In genomic region chr7:99348883-99349282, GRCm38 (mm10) we compare ENCODE assay signal across 15 mouse cellular contexts. TPM values are rescaled to one million over a fixed set of nuclear protein-coding genes. Genes with fewer than 3 reads are reported as not detected.
DNase-seq lines count a peak whose midpoint lies in the region; ATAC-seq and TF ChIP-seq lines count a peak whose summit lies in the region.
"Had no signal": no experiment of that assay in that cellular context is flagged by ENCODE, and none has a peak within 500 bp of the region (broad histone marks: within the 10 kb centered on the region; RNA-seq: fewer than 3 reads in every experiment).

No protein-coding gene starts in this region.

- H3K4me1 ChIP-seq in heart, embryonic 12.5 days (replicated peaks): peaks cover 52% of the 10 kb centered on the region
- H3K4me1 ChIP-seq in kidney, postnatal 0 days (replicated peaks; ENCODE audit: insufficient read depth, low read length): peaks cover 30% of the 10 kb centered on the region
- peaks cover 6 to 25% of the 10 kb centered on the region in 2 experiments for H3K4me1 ChIP-seq in ES-E14 (ENCODE audit: control insufficient read depth in 2 of 2, insufficient read depth in 2 of 2, low read length in 2 of 2, poor library complexity in 1 of 2)
- H3K4me1 ChIP-seq in limb, embryonic 12.5 days (replicated peaks): peaks cover 33% of the 10 kb centered on the region

- no peaks in the 10 kb centered on the region for H3K27me3 ChIP-seq in heart, embryonic 12.5 days (replicated peaks)
- H3K27me3 ChIP-seq in kidney, postnatal 0 days (ENCODE audit: insufficient read depth, low read length): no peaks in the 10 kb centered on the region
- no peaks in the 10 kb centered on the region for H3K27me3 ChIP-seq in limb, embryonic 12.5 days

- ATAC-seq in heart, embryonic 12.5 days (ENCODE audit: insufficient number of reproducible peaks, low FRiP score): no peak
- no peak for ATAC-seq in kidney, postnatal 0 days (replicated peaks; ENCODE audit: low FRiP score, low read depth)
- ATAC-seq in limb, embryonic 12.5 days (ENCODE audit: insufficient number of reproducible peaks, insufficient read depth, low FRiP score, low TSS enrichment, low read depth): no peak
- ATAC-seq: liver, postnatal 0 days had no signal

- H3K9ac ChIP-seq in heart, embryonic 12.5 days: 0 out of 2 replicates have a peak overlapping the region, but pooled peaks have one; percentile 33
- no peak overlapping the region for H3K9ac ChIP-seq in kidney, postnatal 0 days (ENCODE audit: low read depth, low read length)
- peak overlapping the region; percentile 17; the same call in 1 of the 2 replicates for H3K9ac ChIP-seq in ES-E14 (ENCODE audit: insufficient read depth, low read depth, low read length, poor library complexity, severe bottlenecking)
- H3K9ac ChIP-seq in limb, embryonic 12.5 days (replicated peaks): 0 out of 2 replicates have a peak overlapping the region, but pooled peaks have one; percentile 12
- H3K9ac ChIP-seq: hindbrain, embryonic 14.5 days; liver, postnatal 0 days had no signal

- H3K36me3 ChIP-seq in heart, embryonic 12.5 days: peaks cover 68% of the 10 kb centered on the region
- H3K36me3 ChIP-seq in kidney, postnatal 0 days (ENCODE audit: insufficient read depth, low read length): peaks cover 49% of the 10 kb centered on the region
- H3K36me3 ChIP-seq in ES-E14 (ENCODE audit: control insufficient read depth, insufficient read depth, low read length, poor library complexity, severe bottlenecking): peaks cover 23% of the 10 kb centered on the region
- H3K36me3 ChIP-seq in limb, embryonic 12.5 days: peaks cover 60% of the 10 kb centered on the region
- H3K36me3 ChIP-seq: G1E had no signal

- intact Hi-C loops in left cerebral cortex, adult 2 months (cut with DNase I): no loop called here

- H3K27ac ChIP-seq in heart, embryonic 12.5 days (ENCODE audit: poor library complexity, severe bottlenecking): no peak overlapping the region
- 0 out of 2 replicates have a peak overlapping the region, but pooled peaks have one; percentile 1 for H3K27ac ChIP-seq in kidney, postnatal 0 days
- H3K27ac ChIP-seq in ES-E14 (ENCODE audit: insufficient read depth, low read depth, low read length, poor library complexity, severe bottlenecking): no peak overlapping the region
- H3K27ac ChIP-seq in limb, embryonic 12.5 days: no peak overlapping the region
- H3K27ac ChIP-seq in left cerebral cortex, adult 2 months: no peak overlapping the region
- H3K27ac ChIP-seq: hindbrain, embryonic 14.5 days had no signal

- H3K4me3 ChIP-seq in heart, embryonic 12.5 days: no peak overlapping the region
- H3K4me3 ChIP-seq in kidney, postnatal 0 days (replicated peaks; ENCODE audit: low read depth, low read length): no peak overlapping the region
- H3K4me3 ChIP-seq in ES-E14 (ENCODE audit: insufficient read depth in 1 of 2, low read depth in 1 of 2, low read length in 2 of 2, poor library complexity in 1 of 2, severe bottlenecking in 1 of 2): peak overlapping the region; percentile 44 to 45; a peak in 3 of 4 replicates
- H3K4me3 ChIP-seq in limb, embryonic 12.5 days (replicated peaks): peak overlapping the region; percentile 12; the same call in 1 of the 2 replicates
- no peak overlapping the region for H3K4me3 ChIP-seq in left cerebral cortex, adult 2 months

- no peak for TF ChIP-seq CTCF in kidney, postnatal 0 days (IDR thresholded peaks at IDR 0.05; ENCODE audit: low read depth)
- no peak for TF ChIP-seq CTCF in left cerebral cortex, adult 2 months (IDR thresholded peaks at IDR 0.05)

- peak overlapping the region; percentile 15; the same call in 1 of the 2 replicates for H3K4me2 ChIP-seq in heart, embryonic 12.5 days
- H3K4me2 ChIP-seq in kidney, postnatal 0 days (ENCODE audit: low read length): peak overlapping the region; percentile 95; the same call in 1 of the 2 replicates
- H3K4me2 ChIP-seq in limb, embryonic 12.5 days: peak overlapping the region; percentile 96
- H3K4me2 ChIP-seq: hindbrain, embryonic 14.5 days had no signal

- WGBS in heart, embryonic 12.5 days: 93% methylated on average over 26 of the region's 26 CpGs
- WGBS in kidney, postnatal 0 days: 89% methylated on average over 26 of the region's 26 CpGs
- 94% methylated on average over 26 of the region's 26 CpGs for WGBS in limb, embryonic 12.5 days

- DNase-seq in heart, adult 11 months: no peak
- DNase-seq in kidney, postnatal 0 days (ENCODE audit: low spot score): no peak
- DNase-seq in kidney, adult 18-20 months: no peak
- no peak for DNase-seq in ES-E14 (ENCODE audit: low read depth, low spot score)
- DNase-seq in left cerebral cortex, adult 2 months (ENCODE audit: extremely low spot score in 1 of 2, low spot score in 2 of 2): no peak
- no peak for DNase-seq in cerebellum, adult 11 months
- DNase-seq: adrenal gland, postnatal 14 days; heart, adult 18-20 months; kidney, postnatal 36 days; left cerebral cortex, postnatal 4 days; liver, postnatal 0 days had no signal

- no peaks in the 10 kb centered on the region for H3K9me3 ChIP-seq in heart, embryonic 12.5 days (replicated peaks)
- no peaks in the 10 kb centered on the region for H3K9me3 ChIP-seq in kidney, postnatal 0 days (replicated peaks; ENCODE audit: low read length)
- no peaks in the 10 kb centered on the region for H3K9me3 ChIP-seq in ES-E14 (ENCODE audit: control insufficient read depth, insufficient read depth, low read depth, low read length)
- H3K9me3 ChIP-seq in limb, embryonic 12.5 days: no peaks in the 10 kb centered on the region
- H3K9me3 ChIP-seq: G1E had no signal

- in situ Hi-C loops in ES-E14 (cut with MboI; ENCODE audit: low sequenced_read_pairs in 2 of 2, unreplicated experiment in 2 of 2): no loop called here

TF ChIP-seq in ES-E14, 5 proteins besides CTCF, POLR2A, EP300 and RAD21:
- no peak for TF ChIP-seq ZC3H11A (IDR thresholded peaks at IDR 0.05; ENCODE audit: borderline replicate concordance, low read depth, low read length)
- TF ChIP-seq MAFK (IDR thresholded peaks at IDR 0.05; ENCODE audit: insufficient read depth, low read depth, low read length): no peak
- TF ChIP-seq ZNF384 (IDR thresholded peaks at IDR 0.05; ENCODE audit: low read depth, low read length): no peak
- no peak for TF ChIP-seq HCFC1 (IDR thresholded peaks at IDR 0.05; ENCODE audit: borderline replicate concordance, insufficient read depth, low read length)
- no peak for TF ChIP-seq CHD2 (IDR thresholded peaks at IDR 0.05; ENCODE audit: low read depth, low read length)

RNA-seq across cellular contexts. Expression of gene Serpinh1, which starts 4.2 kb away (rescaled TPM):
- polyA plus RNA-seq in heart, embryonic 12.5 days (2016; fragmentation: Nextera tagmentation; extraction: Ambion mirVana): 1,302 and 1,316 TPM in 2 replicates
- polyA plus RNA-seq in kidney, postnatal 0 days (2015; fragmentation: Nextera tagmentation; extraction: Ambion mirVana): 819 and 983 TPM in 2 replicates
- 337 and 500 TPM in 2 replicates for total RNA-seq in ES-E14 (2012; rRNA removed)
- polyA plus RNA-seq in limb, embryonic 12.5 days (2016; fragmentation: Nextera tagmentation; extraction: Ambion mirVana): 1,189 and 1,266 TPM in 2 replicates
- 10 to 100 TPM; 22.2 TPM for total RNA-seq in left cerebral cortex, adult 2 months (2021)
- polyA plus RNA-seq: G1E had no signal

RNA-seq across cellular contexts. Expression of gene Gdpd5, which starts 32.3 kb away (rescaled TPM):
- polyA plus RNA-seq in heart, embryonic 12.5 days (2016; fragmentation: Nextera tagmentation; extraction: Ambion mirVana): 28.5 and 28.8 TPM in 2 replicates
- 11.8 and 13.5 TPM in 2 replicates for polyA plus RNA-seq in kidney, postnatal 0 days (2015; fragmentation: Nextera tagmentation; extraction: Ambion mirVana)
- 8.3 and 10.2 TPM in 2 replicates for total RNA-seq in ES-E14 (2012; rRNA removed)
- 11.2 and 12.2 TPM in 2 replicates for polyA plus RNA-seq in limb, embryonic 12.5 days (2016; fragmentation: Nextera tagmentation; extraction: Ambion mirVana)
- total RNA-seq in left cerebral cortex, adult 2 months (2021): 10 to 100 TPM; 40.8 to 42.4 TPM

Comparison
In these comparisons a context has a peak if more than half of its experiments do, and no peak if none do; other contexts are left out.
1. H3K4me2 ChIP-seq: peak in every context shown above with its lines; median percentile 96 in limb, embryonic 12.5 days; 95 in kidney, postnatal 0 days; 15 in heart, embryonic 12.5 days.
2. H3K4me3 ChIP-seq: peak in ES-E14 (2 of 2) and limb, embryonic 12.5 days (single experiment); none in heart, embryonic 12.5 days (single experiment), kidney, postnatal 0 days (single experiment) and left cerebral cortex, adult 2 months (single experiment).